Mouse (Mus musculus): ENCODE data around the gene Arl8a. TPM values are rescaled to one million over a fixed set of nuclear protein-coding genes. Genes with fewer than 3 reads are reported as not detected.
"Not testable (repeated sequence)": the region's sequence is repeated elsewhere in the genome, so short reads cannot be mapped to it uniquely, and the experiment has no call there.

The Arl8a gene
- polyA plus RNA-seq, 1 experiment from 2014 or later, result 47.0 TPM

GRCm38 (mm10) chr1:135187016-135187415 lies 40.4 kb downstream of the Arl8a start:
- not testable (repeated sequence) for H3K4me2 ChIP-seq; H3K4me3 ChIP-seq; H3K27me3 ChIP-seq; H3K4me1 ChIP-seq; H3K9me3 ChIP-seq; H3K9ac ChIP-seq; ATAC-seq (ENCODE audit: borderline replicate concordance, extremely low read depth, low FRiP score, low TSS enrichment); H3K27ac ChIP-seq; H3K36me3 ChIP-seq
- 30% methylated on average over 2 of the region's 2 CpGs for WGBS

- WGBS, result 48% methylated on average over 3 of the region's 3 CpGs
Measured at GRCm38 (mm10) chr1:135188197-135188596, 41.6 kb downstream of the Arl8a start.

GRCm38 (mm10) chr1:135189186-135189585 lies 42.6 kb downstream of the Arl8a start:
- ATAC-seq (ENCODE audit: borderline replicate concordance, extremely low read depth, low FRiP score, low TSS enrichment), result no peak
- Histone ChIP-seq H3K4me1 (no peaks in the 10 kb centered on the region), H3K27ac (no peak overlapping the region), H3K4me3 (no peak overlapping the region), H3K9ac (no peak overlapping the region), H3K4me2 (no peak overlapping the region), H3K36me3 (no peaks in the 10 kb centered on the region), H3K27me3 (no peaks in the 10 kb centered on the region), H3K9me3 (no peaks in the 10 kb centered on the region)
- WGBS, result 83% methylated on average over 4 of the region's 4 CpGs

More at GRCm38 (mm10) chr1:135188197-135188596, 41.6 kb downstream of the Arl8a start:
- no peak for ATAC-seq (ENCODE audit: borderline replicate concordance, extremely low read depth, low FRiP score, low TSS enrichment)
- Histone ChIP-seq H3K27ac (no peak overlapping the region), H3K9ac (no peak overlapping the region), H3K4me1 (no peaks in the 10 kb centered on the region), H3K36me3 (no peaks in the 10 kb centered on the region), H3K4me2 (no peak overlapping the region), H3K9me3 (no peaks in the 10 kb centered on the region), H3K4me3 (no peak overlapping the region), H3K27me3 (no peaks in the 10 kb centered on the region)

- H3K4me1 ChIP-seq; H3K4me3 ChIP-seq; ATAC-seq (ENCODE audit: borderline replicate concordance, extremely low read depth, low FRiP score, low TSS enrichment); H3K27ac ChIP-seq; H3K4me2 ChIP-seq; H3K27me3 ChIP-seq; H3K36me3 ChIP-seq; H3K9ac ChIP-seq; H3K9me3 ChIP-seq: not testable (repeated sequence)
- WGBS, result 80% methylated on average over 5 of the region's 5 CpGs
Measured at GRCm38 (mm10) chr1:135194335-135194734, 47.7 kb downstream of the Arl8a start.

- ATAC-seq (ENCODE audit: borderline replicate concordance, extremely low read depth, low FRiP score, low TSS enrichment), result no peak
- Histone ChIP-seq H3K4me1 (peaks cover 13% of the 10 kb centered on the region; the same call in 1 of the 2 replicates), H3K9me3 (no peaks in the 10 kb centered on the region), H3K4me3 (no peak overlapping the region), H3K27ac (no peak overlapping the region), H3K4me2 (no peak overlapping the region), H3K36me3 (no peaks in the 10 kb centered on the region), H3K9ac (no peak overlapping the region), H3K27me3 (no peaks in the 10 kb centered on the region)
- WGBS, result 74% methylated on average over 6 of the region's 6 CpGs
Measured at GRCm38 (mm10) chr1:135195907-135196440, 49.4 kb downstream of the Arl8a start.

GRCm38 (mm10) chr1:135198412-135198811 lies 51.8 kb downstream of the Arl8a start:
- no peaks in the 10 kb centered on the region for H3K9me3 ChIP-seq
- H3K27me3 ChIP-seq, result no peaks in the 10 kb centered on the region
- peak overlapping the region; percentile 93 for H3K27ac ChIP-seq
- no peak for ATAC-seq (ENCODE audit: borderline replicate concordance, extremely low read depth, low FRiP score, low TSS enrichment)
- H3K4me2 ChIP-seq, result peak overlapping the region; percentile 39; the same call in 1 of the 2 replicates
- peaks cover 13% of the 10 kb centered on the region; the same call in 1 of the 2 replicates for H3K4me1 ChIP-seq
- H3K9ac ChIP-seq, result no peak overlapping the region
- no peak overlapping the region for H3K4me3 ChIP-seq
- H3K36me3 ChIP-seq, result no peaks in the 10 kb centered on the region
- WGBS, result 46% methylated on average over 5 of the region's 5 CpGs

- Histone ChIP-seq H3K36me3 (no peaks in the 10 kb centered on the region), H3K4me3 (no peak overlapping the region), H3K4me1 (peaks cover 16% of the 10 kb centered on the region), H3K9ac (no peak overlapping the region; the same call in 1 of the 2 replicates), H3K27me3 (no peaks in the 10 kb centered on the region), H3K27ac (peak overlapping the region; percentile 93), H3K4me2 (peak overlapping the region; percentile 39), H3K9me3 (no peaks in the 10 kb centered on the region)
- ATAC-seq (ENCODE audit: borderline replicate concordance, extremely low read depth, low FRiP score, low TSS enrichment), result peak; percentile 85
- WGBS, result 4% methylated on average over 21 of the region's 21 CpGs
Measured at GRCm38 (mm10) chr1:135199014-135199819, 52.6 kb downstream of the Arl8a start.

GRCm38 (mm10) chr1:135200400-135200799 lies 53.8 kb downstream of the Arl8a start:
- no peak overlapping the region for H3K4me2 ChIP-seq
- 65% methylated on average over 4 of the region's 4 CpGs for WGBS
- peaks cover 16% of the 10 kb centered on the region for H3K4me1 ChIP-seq
- no peaks in the 10 kb centered on the region for H3K27me3 ChIP-seq
- no peak overlapping the region for H3K9ac ChIP-seq
- no peak for ATAC-seq (ENCODE audit: borderline replicate concordance, extremely low read depth, low FRiP score, low TSS enrichment)
- no peaks in the 10 kb centered on the region for H3K36me3 ChIP-seq
- H3K27ac ChIP-seq, result no peak overlapping the region
- no peak overlapping the region for H3K4me3 ChIP-seq
- H3K9me3 ChIP-seq, result no peaks in the 10 kb centered on the region

- Histone ChIP-seq H3K9me3 (no peaks in the 10 kb centered on the region), H3K4me3 (no peak overlapping the region), H3K9ac (no peak overlapping the region), H3K4me2 (no peak overlapping the region), H3K27ac (no peak overlapping the region), H3K4me1 (peaks cover 5% of the 10 kb centered on the region), H3K36me3 (no peaks in the 10 kb centered on the region), H3K27me3 (no peaks in the 10 kb centered on the region)
- 26% methylated on average over 12 of the region's 12 CpGs for WGBS
- no peak for ATAC-seq (ENCODE audit: borderline replicate concordance, extremely low read depth, low FRiP score, low TSS enrichment)
Measured at GRCm38 (mm10) chr1:135204196-135205126, 57.8 kb downstream of the Arl8a start.

GRCm38 (mm10) chr1:135205257-135205656 lies 58.6 kb downstream of the Arl8a start:
- H3K27ac ChIP-seq, result no peak overlapping the region
- H3K36me3 ChIP-seq, result no peaks in the 10 kb centered on the region
- 52% methylated on average over 4 of the region's 4 CpGs for whole genome bisulfite sequencing
- H3K9ac ChIP-seq, result no peak overlapping the region
- no peak for ATAC-seq (ENCODE audit: borderline replicate concordance, extremely low read depth, low FRiP score, low TSS enrichment)
- H3K27me3 ChIP-seq, result no peaks in the 10 kb centered on the region
- H3K4me2 ChIP-seq, result no peak overlapping the region
- peaks cover 3% of the 10 kb centered on the region; the same call in 1 of the 2 replicates for H3K4me1 ChIP-seq
- H3K9me3 ChIP-seq, result no peaks in the 10 kb centered on the region
- no peak overlapping the region for H3K4me3 ChIP-seq

Data from lung, embryonic 15.5 days (tissue).